Mouse (Mus musculus) lung, embryonic 14.5 days (tissue): Measurements from ENCODE around the gene Glt8d2. TPM values are rescaled to one million over a fixed set of nuclear protein-coding genes. Genes with fewer than 3 reads are reported as not detected.

Experiments
- ATAC-seq: fragments of 200-750 bp; cut with Nextera tagmentation; 2 replicates; pipeline ENCODE4 v1.8.0; 2017; ENCODE audit warnings: mild to moderate bottlenecking, moderate TSS enrichment, moderate library complexity; ENCODE audit not compliant: insufficient read depth
- DNase-seq: peaks from one replicate; pipeline ENCODE4 v3.0.0-alpha.2; 2015
- H3K27ac ChIP-seq: fragments of 300-500 bp; sonication (generic); 2 replicates; pipeline ENCODE4 v1.5.1; 2014; ENCODE audit warnings: low read depth, mild to moderate bottlenecking, moderate library complexity
- H3K27me3 ChIP-seq: fragments of 300-500 bp; sonication (generic); 2 replicates; pipeline ENCODE4 v1.6.1; 2014; ENCODE audit warnings: low read length, control low read depth; ENCODE audit not compliant: insufficient read depth
- H3K36me3 ChIP-seq: fragments of 300-500 bp; sonication (generic); 2 replicates; pipeline ENCODE4 v1.6.1; 2014; ENCODE audit warnings: control low read depth; ENCODE audit not compliant: insufficient read depth
- H3K4me1 ChIP-seq: fragments of 300-500 bp; sonication (generic); 2 replicates; pipeline ENCODE4 v1.6.1; 2014; ENCODE audit warnings: antibody characterized with exemption, control low read depth; ENCODE audit not compliant: insufficient read depth
- H3K4me2 ChIP-seq: fragments of 300-500 bp; sonication (generic); 2 replicates; pipeline ENCODE4 v1.6.1; 2014; ENCODE audit warnings: mild to moderate bottlenecking
- H3K4me3 ChIP-seq: fragments of 300-500 bp; sonication (generic); 2 replicates; pipeline ENCODE4 v1.5.1; 2014; ENCODE audit warnings: low read depth, low read length
- H3K9ac ChIP-seq: fragments of 300-500 bp; sonication (generic); 2 replicates; pipeline ENCODE4 v1.6.1; 2014
- H3K9me3 ChIP-seq: fragments of 300-500 bp; sonication (generic); 2 replicates; pipeline ENCODE4 v1.6.1; 2016; ENCODE audit warnings: low read depth, low read length, control low read depth
- CTCF ChIP-seq: IDR thresholded peaks from 2 replicates; pipeline ENCODE4 v1.5.1; 2016; ENCODE audit warnings: antibody characterized with exemption, low read depth
- WGBS: fragments of 180-500 bp; shearing (Covaris S2); extraction: QIAGEN DNeasy Blood & Tissue Kit; methylation state at CpG from one replicate; pipeline ENCODE4 v1.1.7; 2014; 5-methylcytosine and 5-hydroxymethylcytosine counted together
- polyA plus RNA-seq: library from polyadenylated mRNA; unstranded; fragments of >200 nt; fragmentation: Nextera tagmentation; extraction: Ambion mirVana; gene quantifications from 2 replicates; pipeline ENCODE4 v1.2.1, GENCODE M21; 2014

Gene Glt8d2
- polyA plus RNA-seq, 1 experiment from 2014 or later = 3.8 TPM

DNA sequence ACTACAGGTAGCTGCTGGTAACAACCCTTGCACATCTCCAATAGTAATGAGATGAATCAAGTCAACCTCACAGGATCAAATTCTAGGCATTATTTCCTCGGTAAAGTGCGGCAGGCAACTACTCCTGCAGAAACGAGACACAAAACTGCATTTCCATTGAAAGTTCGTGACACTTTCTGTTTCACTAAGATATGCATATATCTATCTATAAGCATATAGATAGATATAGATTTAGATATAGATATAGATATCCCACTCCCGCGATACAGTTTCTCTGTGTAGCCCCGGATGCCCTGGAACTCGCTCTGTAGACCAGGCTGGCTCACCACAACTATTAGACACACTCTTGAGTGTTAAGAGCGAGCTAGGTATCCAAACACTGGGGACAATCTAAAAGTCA is 68.2 kb downstream of the Glt8d2 start:
- Histone ChIP-seq H3K4me2 (peak overlapping the region; percentile 69), H3K36me3 (no peaks in the 10 kb centered on the region), H3K27ac (no peak overlapping the region), H3K4me3 (peak overlapping the region; percentile 68), H3K27me3 (no peaks in the 10 kb centered on the region), H3K4me1 (no peaks in the 10 kb centered on the region), H3K9me3 (no peaks in the 10 kb centered on the region), H3K9ac (peak overlapping the region; percentile 71)
- TF ChIP-seq CTCF = no peak
- 27% methylated on average over 9 of the region's 9 CpGs for WGBS
- DNase-seq (peak; percentile 2), ATAC-seq (0 out of 2 replicates have a peak, but pooled peaks have one; percentile 20)

Other genes starting within 250 kb of the Glt8d2 start
- gene Gm1553, start 198.0 kb downstream of the Glt8d2 start, polyA plus RNA-seq = not detected in 2 replicates
- 34.6 and 35.6 TPM in 2 replicates for gene 1190007I07Rik, start 67.4 kb downstream of the Glt8d2 start, polyA plus RNA-seq
- 174 and 176 TPM in 2 replicates for gene Tdg, start 60.8 kb downstream of the Glt8d2 start, polyA plus RNA-seq
- 31.6 and 34.4 TPM in 2 replicates for gene Hcfc2, start 5.5 kb upstream of the Glt8d2 start, polyA plus RNA-seq
- gene Nfyb, start 73.5 kb upstream of the Glt8d2 start, polyA plus RNA-seq = 52.0 and 53.2 TPM in 2 replicates
- 151 and 163 TPM in 2 replicates for gene Txnrd1, start 143.3 kb upstream of the Glt8d2 start, polyA plus RNA-seq
- 0.43 and 0.50 TPM in 2 replicates for gene Eid3, start 176.0 kb upstream of the Glt8d2 start, polyA plus RNA-seq